Mouse (Mus musculus): Measurements from ENCODE around the gene Lck. TPM values are rescaled to one million over a fixed set of nuclear protein-coding genes. Genes with fewer than 3 reads are reported as not detected.

The Lck gene
- polyA plus RNA-seq, 1 experiment from 2014 or later = 10.5 TPM

- Histone ChIP-seq H3K27ac (ENCODE audit: low read depth, low read length) (no peak overlapping the region), H3K27me3 (ENCODE audit: control insufficient read depth, insufficient read depth, low read length) (no peaks in the 10 kb centered on the region)
- WGBS = 73% methylated on average over 3 of the region's 3 CpGs
Observed at GRCm38 (mm10) chr4:129509650-129510049, 63.8 kb downstream of the Lck start.

GRCm38 (mm10) chr4:129508834-129509600 is 64.4 kb downstream of the Lck start:
- Histone ChIP-seq H3K9me3 (ENCODE audit: control insufficient read depth, low read length) (no peaks in the 10 kb centered on the region), H3K36me3 (ENCODE audit: control insufficient read depth, insufficient read depth, low read length) (no peaks in the 10 kb centered on the region), H3K4me3 (ENCODE audit: low read depth, low read length) (no peak overlapping the region), H3K4me2 (ENCODE audit: low read depth, low read length) (no peak overlapping the region), H3K27me3 (ENCODE audit: control insufficient read depth, insufficient read depth, low read length) (no peaks in the 10 kb centered on the region), H3K4me1 (ENCODE audit: control insufficient read depth, insufficient read depth, low read length) (0 out of 2 replicates have a peak, but pooled peaks cover 10% of the 10 kb centered on the region), H3K9ac (replicated peaks; ENCODE audit: low read depth, low read length) (no peak overlapping the region), H3K27ac (ENCODE audit: low read depth, low read length) (no peak overlapping the region)
- no peak for ATAC-seq (ENCODE audit: low read depth)
- 54% methylated on average over 15 of the region's 15 CpGs for WGBS

More at GRCm38 (mm10) chr4:129509650-129510049, 63.8 kb downstream of the Lck start:
- Histone ChIP-seq H3K4me1 (ENCODE audit: control insufficient read depth, insufficient read depth, low read length) (0 out of 2 replicates have a peak, but pooled peaks cover 10% of the 10 kb centered on the region), H3K4me3 (ENCODE audit: low read depth, low read length) (no peak overlapping the region), H3K9ac (replicated peaks; ENCODE audit: low read depth, low read length) (no peak overlapping the region), H3K4me2 (ENCODE audit: low read depth, low read length) (no peak overlapping the region), H3K36me3 (ENCODE audit: control insufficient read depth, insufficient read depth, low read length) (no peaks in the 10 kb centered on the region), H3K9me3 (ENCODE audit: control insufficient read depth, low read length) (no peaks in the 10 kb centered on the region)
- ATAC-seq (ENCODE audit: low read depth) = no peak

GRCm38 (mm10) chr4:129508237-129508515 is 65.3 kb downstream of the Lck start:
- Histone ChIP-seq H3K9ac (replicated peaks; ENCODE audit: low read depth, low read length) (no peak overlapping the region), H3K4me3 (ENCODE audit: low read depth, low read length) (no peak overlapping the region), H3K27ac (ENCODE audit: low read depth, low read length) (no peak overlapping the region), H3K4me2 (ENCODE audit: low read depth, low read length) (no peak overlapping the region), H3K27me3 (ENCODE audit: control insufficient read depth, insufficient read depth, low read length) (no peaks in the 10 kb centered on the region), H3K4me1 (ENCODE audit: control insufficient read depth, insufficient read depth, low read length) (0 out of 2 replicates have a peak, but pooled peaks cover 10% of the 10 kb centered on the region), H3K36me3 (ENCODE audit: control insufficient read depth, insufficient read depth, low read length) (no peaks in the 10 kb centered on the region), H3K9me3 (ENCODE audit: control insufficient read depth, low read length) (no peaks in the 10 kb centered on the region)
- ATAC-seq (ENCODE audit: low read depth) = no peak
- WGBS = 75% methylated on average over 3 of the region's 3 CpGs

DNA sequence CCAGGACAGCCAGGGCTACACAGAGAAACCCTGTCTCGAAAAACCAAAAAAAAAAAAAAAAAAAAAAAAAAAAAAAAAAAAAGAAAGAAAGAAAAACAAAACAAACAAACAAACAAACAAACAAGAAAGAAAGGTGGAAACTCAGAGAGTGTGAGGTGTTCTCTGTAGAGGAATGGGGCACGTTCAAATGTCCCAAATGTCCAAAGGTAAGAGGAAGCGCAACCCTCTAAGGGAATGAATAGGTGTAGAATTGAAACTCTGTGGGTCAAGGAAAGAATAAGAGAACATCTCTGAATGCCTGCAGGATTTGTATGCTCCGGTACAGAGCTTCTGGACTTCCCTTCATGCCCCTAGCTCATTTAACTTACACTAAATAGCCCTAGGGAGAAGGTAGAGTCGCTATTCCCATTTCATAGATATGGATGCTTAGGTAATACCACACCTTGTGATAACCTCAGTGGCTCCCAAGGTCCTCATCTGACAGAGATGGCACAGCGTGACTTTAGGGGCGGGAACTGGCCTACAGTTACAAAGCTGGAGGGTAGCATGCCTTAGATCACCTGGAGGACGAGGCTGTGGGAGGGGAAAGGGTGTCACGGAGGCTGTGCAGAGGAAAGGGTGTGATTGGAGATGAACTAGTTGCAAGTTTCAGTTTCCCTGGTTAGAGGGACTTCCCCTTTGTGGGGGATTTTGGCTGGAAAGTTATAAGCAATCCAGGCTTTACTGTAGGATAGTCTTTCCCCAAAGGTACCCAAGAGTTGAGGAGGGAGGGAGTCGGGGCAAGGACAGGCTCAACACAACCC is 65.8 kb downstream of the Lck start:
- no peaks in the 10 kb centered on the region for H3K36me3 ChIP-seq (ENCODE audit: control insufficient read depth, insufficient read depth, low read length)
- H3K4me3 ChIP-seq (ENCODE audit: low read depth, low read length) = no peak overlapping the region
- H3K4me2 ChIP-seq (ENCODE audit: low read depth, low read length) = no peak overlapping the region
- no peaks in the 10 kb centered on the region for H3K9me3 ChIP-seq (ENCODE audit: control insufficient read depth, low read length)
- ATAC-seq (ENCODE audit: low read depth) = no peak
- H3K4me1 ChIP-seq (ENCODE audit: control insufficient read depth, insufficient read depth, low read length) = 0 out of 2 replicates have a peak, but pooled peaks cover 10% of the 10 kb centered on the region
- H3K9ac ChIP-seq (replicated peaks; ENCODE audit: low read depth, low read length) = no peak overlapping the region
- WGBS = 70% methylated on average over 9 of the region's 10 CpGs
- no peaks in the 10 kb centered on the region for H3K27me3 ChIP-seq (ENCODE audit: control insufficient read depth, insufficient read depth, low read length)
- no peak overlapping the region for H3K27ac ChIP-seq (ENCODE audit: low read depth, low read length)

DNA sequence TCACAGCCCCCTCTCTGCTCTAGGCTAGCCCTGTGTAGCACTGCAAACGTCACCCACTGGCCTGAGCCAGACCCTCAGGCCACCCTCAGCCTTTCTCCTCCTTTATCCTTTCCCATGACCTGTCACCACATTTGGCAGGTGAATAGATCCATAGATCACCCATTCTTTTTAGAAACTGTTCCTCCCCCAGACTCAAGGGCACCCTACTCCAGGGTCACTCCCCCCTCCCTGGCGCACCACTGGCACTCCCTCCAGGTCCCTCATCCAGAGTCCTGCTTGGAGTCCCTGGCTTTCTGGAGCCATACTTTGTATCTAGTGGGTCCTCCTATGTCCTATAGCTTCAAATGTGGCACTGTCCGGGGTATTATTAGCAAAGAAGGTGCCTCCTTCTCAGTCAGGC is 67.9 kb downstream of the Lck start:
- Histone ChIP-seq H3K4me1 (ENCODE audit: control insufficient read depth, insufficient read depth, low read length) (0 out of 2 replicates have a peak, but pooled peaks cover 7% of the 10 kb centered on the region), H3K9me3 (ENCODE audit: control insufficient read depth, low read length) (no peaks in the 10 kb centered on the region), H3K27ac (ENCODE audit: low read depth, low read length) (no peak overlapping the region), H3K4me3 (ENCODE audit: low read depth, low read length) (no peak overlapping the region), H3K36me3 (ENCODE audit: control insufficient read depth, insufficient read depth, low read length) (no peaks in the 10 kb centered on the region), H3K9ac (replicated peaks; ENCODE audit: low read depth, low read length) (no peak overlapping the region), H3K4me2 (ENCODE audit: low read depth, low read length) (no peak overlapping the region), H3K27me3 (ENCODE audit: control insufficient read depth, insufficient read depth, low read length) (no peaks in the 10 kb centered on the region)
- ATAC-seq (ENCODE audit: low read depth) = no peak
- WGBS = 71% methylated on average over 3 of the region's 3 CpGs

- Histone ChIP-seq H3K4me2 (ENCODE audit: low read depth, low read length) (no peak overlapping the region), H3K27me3 (ENCODE audit: control insufficient read depth, insufficient read depth, low read length) (no peaks in the 10 kb centered on the region), H3K9ac (replicated peaks; ENCODE audit: low read depth, low read length) (no peak overlapping the region), H3K36me3 (ENCODE audit: control insufficient read depth, insufficient read depth, low read length) (no peaks in the 10 kb centered on the region), H3K4me1 (ENCODE audit: control insufficient read depth, insufficient read depth, low read length) (no peaks in the 10 kb centered on the region), H3K27ac (ENCODE audit: low read depth, low read length) (no peak overlapping the region), H3K9me3 (ENCODE audit: control insufficient read depth, low read length) (no peaks in the 10 kb centered on the region), H3K4me3 (ENCODE audit: low read depth, low read length) (no peak overlapping the region)
- 80% methylated on average over 11 of the region's 11 CpGs for WGBS
- no peak for ATAC-seq (ENCODE audit: low read depth)
Observed at GRCm38 (mm10) chr4:129502901-129503444, 70.5 kb downstream of the Lck start.

GRCm38 (mm10) chr4:129502327-129502888 is 71.0 kb downstream of the Lck start:
- Histone ChIP-seq H3K9me3 (ENCODE audit: control insufficient read depth, low read length) (no peaks in the 10 kb centered on the region), H3K4me1 (ENCODE audit: control insufficient read depth, insufficient read depth, low read length) (no peaks in the 10 kb centered on the region), H3K36me3 (ENCODE audit: control insufficient read depth, insufficient read depth, low read length) (no peaks in the 10 kb centered on the region), H3K4me3 (ENCODE audit: low read depth, low read length) (no peak overlapping the region), H3K4me2 (ENCODE audit: low read depth, low read length) (no peak overlapping the region), H3K9ac (replicated peaks; ENCODE audit: low read depth, low read length) (no peak overlapping the region), H3K27me3 (ENCODE audit: control insufficient read depth, insufficient read depth, low read length) (no peaks in the 10 kb centered on the region), H3K27ac (ENCODE audit: low read depth, low read length) (no peak overlapping the region)
- 78% methylated on average over 9 of the region's 9 CpGs for WGBS
- ATAC-seq (ENCODE audit: low read depth) = no peak

GRCm38 (mm10) chr4:129500607-129501566 is 72.6 kb downstream of the Lck start:
- 2% methylated on average over 43 of the region's 49 CpGs for WGBS
- no peak overlapping the region for H3K27ac ChIP-seq (ENCODE audit: low read depth, low read length)
- no peaks in the 10 kb centered on the region for H3K27me3 ChIP-seq (ENCODE audit: control insufficient read depth, insufficient read depth, low read length)
- peak; percentile 64 for ATAC-seq (ENCODE audit: low read depth)
- H3K4me3 ChIP-seq (ENCODE audit: low read depth, low read length) = peak overlapping the region; percentile 47
- no peaks in the 10 kb centered on the region for H3K9me3 ChIP-seq (ENCODE audit: control insufficient read depth, low read length)
- peaks cover 11% of the 10 kb centered on the region; the same call in 1 of the 2 replicates for H3K4me1 ChIP-seq (ENCODE audit: control insufficient read depth, insufficient read depth, low read length)
- H3K4me2 ChIP-seq (ENCODE audit: low read depth, low read length) = peak overlapping the region; percentile 83
- H3K9ac ChIP-seq (replicated peaks; ENCODE audit: low read depth, low read length) = peak overlapping the region; percentile 43
- no peaks in the 10 kb centered on the region for H3K36me3 ChIP-seq (ENCODE audit: control insufficient read depth, insufficient read depth, low read length)

Measured in neural tube, embryonic 14.5 days (tissue).